Mouse (Mus musculus) frontal cortex, postnatal 36 days (tissue): ENCODE results near the gene Coa4.

Experiments
- DNase-seq, 2 experiments: peaks; one replicate each; pipeline ENCODE4 v3.0.0; 2022; ENCODE audit warnings: low spot score in 2 of 2

Coa4 gene

DNA sequence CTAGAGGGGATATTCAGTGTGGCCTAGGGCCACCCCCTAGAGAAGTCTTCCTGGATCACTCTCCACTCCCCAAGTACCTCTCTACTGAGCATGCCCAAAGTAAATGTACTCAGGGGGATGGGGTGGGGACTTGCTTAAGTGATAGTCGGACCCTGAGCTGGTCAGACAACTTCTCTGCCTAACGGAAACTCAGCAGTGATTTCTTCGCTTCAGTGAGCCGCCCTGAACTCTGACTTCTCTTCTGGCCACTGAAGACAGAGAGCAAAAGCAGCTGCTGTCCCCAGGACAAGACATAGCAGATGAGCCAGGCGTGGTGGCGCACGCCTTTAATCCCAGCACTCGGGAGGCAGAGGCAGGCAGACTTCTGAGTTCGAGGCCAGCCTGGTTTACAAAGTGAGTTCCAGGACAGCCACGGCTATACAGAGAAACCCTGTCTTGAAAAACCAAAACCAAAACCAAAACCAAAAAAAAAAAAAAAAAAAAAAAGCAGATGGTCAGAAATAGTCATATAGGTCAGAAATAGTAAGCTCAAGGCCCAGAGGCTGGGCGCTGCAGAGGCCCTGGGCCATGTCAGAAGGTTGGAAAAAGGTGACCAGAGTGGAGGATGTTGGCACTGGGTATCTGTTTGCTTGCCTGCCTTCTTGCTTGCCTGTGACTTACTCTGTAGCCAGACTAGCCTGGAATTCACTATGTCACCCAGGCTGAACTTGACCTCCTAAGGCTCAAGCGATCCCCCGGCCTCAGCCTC is 32.0 kb upstream of the Coa4 start:
- no peak for DNase-seq

DNA sequence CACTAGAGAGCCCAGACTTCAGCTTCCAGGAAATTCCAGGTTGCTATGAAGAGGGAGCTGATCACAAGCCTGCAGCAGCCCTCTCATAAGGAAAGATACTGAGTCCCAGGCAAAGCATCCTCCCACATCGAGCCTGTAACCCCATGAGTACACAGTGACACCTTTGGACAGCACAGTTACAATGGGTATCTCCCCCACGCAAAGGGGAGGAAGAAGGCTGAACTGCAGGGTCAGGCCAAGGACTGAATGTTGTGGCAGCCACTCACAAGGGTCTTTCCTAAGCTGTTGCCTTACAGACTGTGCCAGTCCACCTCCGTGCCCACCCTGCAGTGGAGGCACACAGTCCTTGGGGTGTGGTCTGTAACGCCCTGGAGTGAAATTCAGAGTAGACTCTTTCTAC is 30.4 kb upstream of the Coa4 start:
- DNase-seq = no peak

DNA sequence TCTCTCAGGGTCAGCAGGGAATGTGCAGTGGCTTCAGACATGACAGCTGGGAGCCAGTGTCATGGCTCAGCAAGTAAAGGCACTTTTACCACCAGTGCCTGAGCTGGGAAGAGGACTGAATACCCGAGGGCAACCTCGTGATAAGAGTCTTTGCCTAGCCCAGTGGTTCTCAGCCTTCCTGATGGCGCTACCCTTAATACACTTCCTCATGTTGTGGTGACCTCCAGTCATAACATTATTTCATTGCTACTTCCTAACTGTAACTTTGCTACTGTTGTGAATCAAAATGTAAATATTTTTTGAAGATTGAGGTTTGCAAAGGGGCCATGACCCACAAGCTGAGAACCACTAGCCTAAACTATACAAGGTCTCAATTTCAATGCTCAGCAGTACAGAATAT is 28.2 kb upstream of the Coa4 start:
- no peak for DNase-seq

DNA sequence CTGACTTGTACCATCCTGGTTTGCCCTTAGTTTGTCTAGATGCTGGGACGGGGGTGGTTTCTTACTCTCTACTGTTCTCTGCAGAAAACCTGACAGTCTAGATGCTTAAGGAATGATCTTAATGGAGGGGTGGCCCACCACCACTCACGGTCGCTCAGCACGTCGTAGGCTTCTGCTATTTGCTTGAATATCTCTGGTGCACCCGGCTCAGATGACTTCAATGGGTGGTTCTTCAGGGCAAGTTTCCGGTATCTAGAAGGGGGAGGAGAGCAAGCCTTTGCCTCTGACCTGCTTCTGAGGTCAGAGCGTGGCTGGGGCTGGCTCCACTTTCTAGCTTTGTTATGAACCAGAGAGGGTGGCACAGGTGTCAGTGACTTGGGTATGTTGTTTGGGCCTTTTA is 25.3 kb upstream of the Coa4 start:
- no peak for DNase-seq

DNA sequence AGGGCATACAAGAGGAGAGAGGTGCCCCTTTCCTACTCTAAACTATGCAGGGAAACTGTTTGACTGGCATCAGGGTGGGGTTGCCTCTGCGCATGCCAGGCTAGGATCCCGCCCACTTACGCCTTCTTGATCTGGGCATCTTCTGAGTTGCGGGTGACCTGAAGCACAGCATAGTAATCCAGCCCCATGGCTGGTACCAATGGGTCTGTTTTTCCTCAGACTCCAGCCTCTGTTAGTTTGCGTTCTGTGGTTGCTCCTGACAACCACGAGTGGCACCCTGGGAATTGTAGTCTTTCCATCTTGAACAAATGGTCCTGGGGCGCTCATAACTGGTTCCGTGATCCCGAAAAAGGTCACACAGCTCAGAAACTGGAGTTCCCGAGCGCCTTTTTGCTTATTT is 22.3 kb upstream of the Coa4 start, which contains the start of gene Dnajb13:
TSS of gene Dnajb13 (minus strand) at position 388 of the 400 bp plus-strand sequence.
- DNase-seq = peak in 1 of 2 experiments; percentile 29

DNA sequence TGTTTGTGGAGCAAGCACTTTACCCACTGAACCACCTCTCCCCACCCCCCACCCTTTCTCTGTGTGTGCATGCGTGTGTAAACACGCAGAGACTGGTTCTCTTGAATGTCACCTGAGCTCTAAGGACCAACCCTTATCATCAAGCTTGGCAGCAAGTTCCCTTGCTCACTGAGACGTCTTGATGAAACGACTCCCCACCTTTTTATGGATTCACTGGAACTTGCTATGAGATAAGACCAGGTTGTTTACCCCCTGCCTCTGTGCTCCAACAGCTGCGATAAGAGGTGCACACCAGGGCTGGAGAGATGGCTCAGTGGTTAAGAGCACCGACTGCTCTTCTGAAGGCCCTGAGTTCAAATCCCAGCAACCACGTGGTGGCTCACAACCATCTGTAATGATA is 16.7 kb upstream of the Coa4 start:
- no peak for DNase-seq

DNA sequence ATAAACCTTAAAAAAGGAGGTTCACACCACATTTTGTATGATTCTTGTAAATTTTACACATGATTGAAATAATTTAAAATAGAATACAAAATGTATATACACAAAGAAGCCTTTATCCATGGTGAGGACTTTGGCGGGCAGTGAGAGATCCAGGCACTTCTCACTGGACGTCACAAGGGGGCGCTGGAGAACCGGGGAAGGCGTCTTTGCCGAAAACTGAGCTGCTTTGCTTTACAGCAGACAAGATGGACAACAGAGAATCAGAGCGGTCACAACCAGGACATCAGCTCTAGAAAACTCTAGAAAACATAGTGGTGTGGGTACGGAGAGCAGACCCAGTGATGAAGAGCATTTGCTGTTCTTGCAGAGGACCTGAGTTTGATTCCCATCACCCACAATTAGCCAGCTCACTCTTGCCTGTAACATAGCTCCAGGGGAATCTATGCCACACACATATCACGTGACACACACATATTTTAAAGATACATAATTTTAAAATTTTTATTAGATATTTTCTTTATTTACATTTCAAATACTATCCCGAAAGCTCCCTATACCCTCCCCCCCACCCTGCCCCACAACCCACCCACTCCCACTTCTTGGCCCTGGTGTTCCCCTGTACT is 16.1 kb upstream of the Coa4 start:
- DNase-seq = peak; percentile 79 to 87

DNA sequence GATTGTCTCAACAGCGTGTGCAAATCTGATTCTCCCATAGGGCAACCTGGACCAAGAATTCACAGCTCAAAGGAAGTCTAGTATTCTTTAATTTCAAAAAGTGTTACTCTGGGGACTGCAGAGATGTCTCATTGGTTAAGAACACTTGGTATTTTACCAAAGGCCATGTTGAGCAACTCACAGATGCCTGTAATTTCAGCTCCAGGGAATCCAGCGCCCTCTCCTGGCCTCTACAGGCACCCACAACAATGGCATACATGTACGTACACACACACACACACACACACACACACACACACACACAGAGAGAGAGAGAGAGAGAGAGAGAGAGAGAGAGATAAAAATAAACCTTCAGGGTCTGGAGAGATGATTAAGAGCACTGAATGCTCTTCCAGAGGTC is 14.6 kb upstream of the Coa4 start:
- DNase-seq = no peak

DNA sequence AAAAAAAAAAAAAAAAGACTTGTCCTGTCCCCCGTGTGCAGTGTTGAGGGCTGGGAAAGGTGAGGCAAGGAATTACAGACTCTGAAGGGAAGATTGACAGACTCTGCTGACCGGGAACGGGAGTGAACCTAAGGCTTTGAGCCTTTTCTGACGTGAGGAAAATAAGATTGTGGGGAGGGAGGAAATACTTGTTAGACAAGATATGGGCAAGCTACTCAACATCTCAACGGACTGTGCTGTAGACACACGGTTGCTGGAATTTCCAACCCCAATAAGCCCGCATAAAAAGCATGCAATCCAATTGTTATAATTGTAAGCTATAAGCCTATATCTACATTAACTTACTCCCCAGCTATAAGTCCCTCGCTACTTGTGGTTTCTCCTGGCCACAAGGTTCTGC is 12.2 kb upstream of the Coa4 start:
- no peak for DNase-seq

DNA sequence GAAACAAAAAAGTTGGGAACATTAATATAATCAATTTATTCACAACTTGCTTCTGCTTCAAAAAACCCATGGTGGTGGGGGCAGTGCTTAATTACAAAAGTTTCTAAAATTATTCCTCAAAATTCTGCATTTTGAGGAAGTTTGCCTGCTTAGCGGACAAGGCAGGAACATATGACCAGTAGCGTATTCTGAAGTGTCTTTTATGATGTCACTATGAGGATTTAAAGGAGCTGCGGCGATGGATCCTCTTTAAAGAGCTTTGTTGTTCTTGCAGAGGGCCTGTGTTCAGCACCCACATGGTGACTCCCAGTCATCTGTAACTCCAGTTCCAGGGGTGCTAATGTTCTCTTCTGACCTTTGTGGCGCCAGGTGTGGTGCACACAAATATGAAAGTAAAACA is 6.1 kb upstream of the Coa4 start:
- DNase-seq = no peak

DNA sequence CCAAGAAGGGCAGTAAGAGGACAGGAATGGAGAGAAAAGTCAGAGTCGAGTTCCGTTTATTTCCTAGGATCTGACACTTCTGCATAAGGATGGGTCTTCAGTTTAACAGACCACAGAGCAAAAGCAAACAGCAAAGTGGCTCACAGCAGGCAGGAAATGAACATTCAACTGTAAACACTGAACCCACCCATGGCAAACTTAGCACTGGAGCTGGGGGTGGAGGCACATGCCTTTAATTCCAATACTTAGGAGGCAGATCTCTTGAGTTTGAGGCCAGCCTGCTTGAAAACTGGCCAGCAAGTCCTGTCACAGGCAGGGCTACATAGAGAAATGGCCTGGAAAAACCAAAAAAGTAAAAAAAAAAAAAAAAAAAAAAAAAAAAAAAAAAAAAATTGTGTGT is 3.4 kb upstream of the Coa4 start:
- DNase-seq = no peak

DNA sequence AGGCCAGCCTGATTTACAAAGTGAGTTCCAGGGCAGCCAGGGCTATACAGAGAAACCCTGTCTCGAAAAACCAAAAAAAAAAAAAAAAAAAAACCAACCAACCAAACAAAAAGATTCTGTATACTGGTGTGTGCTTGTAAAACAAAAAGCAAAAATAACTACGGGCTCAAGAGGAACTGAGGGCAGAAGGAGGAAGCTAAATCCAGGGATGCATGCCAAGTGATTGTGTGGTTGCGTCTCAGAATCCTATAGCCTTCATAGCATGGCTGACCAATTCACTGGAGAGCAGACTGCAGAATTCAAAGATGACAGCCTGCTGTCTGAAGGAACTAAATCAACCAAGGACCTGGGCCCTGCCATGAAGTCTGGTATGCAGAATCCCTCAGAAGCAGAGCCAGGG is 2.7 kb upstream of the Coa4 start:
- DNase-seq = no peak

DNA sequence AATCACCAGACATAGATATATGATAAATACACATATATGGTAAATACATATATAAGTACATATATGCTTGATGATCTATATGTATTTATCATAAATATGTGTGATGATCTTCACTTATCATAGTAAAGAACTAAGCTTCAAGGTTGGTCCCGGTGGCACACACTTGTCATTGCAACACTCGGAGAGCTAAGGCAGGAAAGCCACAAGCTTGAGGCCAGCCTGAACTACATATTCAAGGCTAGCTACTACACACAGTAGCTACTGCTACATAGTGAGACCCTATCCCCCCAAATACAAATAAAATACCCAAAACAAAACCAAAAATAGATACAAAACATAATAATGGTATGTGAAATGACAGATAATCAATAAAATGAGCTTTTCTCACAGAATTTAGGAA is 1.0 kb upstream of the Coa4 start:
- no peak for DNase-seq

DNA sequence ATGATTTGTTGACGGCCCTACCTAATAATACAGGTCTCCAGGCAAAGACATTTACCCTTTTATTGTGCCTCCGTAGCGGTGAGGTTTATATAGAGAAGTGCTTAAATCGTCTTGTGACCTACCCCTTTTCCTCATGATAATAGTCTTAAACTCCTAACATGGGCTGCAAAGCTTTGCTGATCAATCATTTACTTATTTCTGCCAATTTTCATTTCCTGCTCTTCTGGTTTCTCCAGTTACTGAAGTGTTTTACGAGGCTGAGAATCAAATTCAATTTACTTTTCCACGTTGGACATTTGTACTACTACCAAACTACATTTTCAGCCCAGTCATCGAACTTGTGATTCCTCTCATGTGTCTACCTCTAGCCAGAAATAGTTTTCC is 640 bp downstream of the Coa4 start:
- no peak for DNase-seq

DNA sequence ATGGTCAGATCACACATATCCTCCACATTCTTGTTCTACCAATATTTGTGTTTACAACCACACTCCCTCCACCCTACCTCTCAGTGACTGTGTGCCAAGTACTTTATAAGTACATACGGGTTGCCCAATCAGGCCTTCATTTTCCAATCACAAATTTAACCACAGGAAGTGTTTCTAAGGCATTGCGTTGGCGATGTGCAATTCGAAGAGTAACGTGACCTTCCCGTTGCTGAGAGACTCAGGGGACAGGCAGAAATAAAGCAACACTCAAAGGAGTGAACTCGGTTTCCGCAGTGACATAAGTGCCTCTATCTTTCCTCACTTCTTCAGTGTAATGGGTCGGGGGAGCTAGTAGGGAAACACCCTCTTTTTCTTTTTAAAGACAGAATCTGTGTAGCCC is 2.6 kb downstream of the Coa4 start:
- no peak for DNase-seq

DNA sequence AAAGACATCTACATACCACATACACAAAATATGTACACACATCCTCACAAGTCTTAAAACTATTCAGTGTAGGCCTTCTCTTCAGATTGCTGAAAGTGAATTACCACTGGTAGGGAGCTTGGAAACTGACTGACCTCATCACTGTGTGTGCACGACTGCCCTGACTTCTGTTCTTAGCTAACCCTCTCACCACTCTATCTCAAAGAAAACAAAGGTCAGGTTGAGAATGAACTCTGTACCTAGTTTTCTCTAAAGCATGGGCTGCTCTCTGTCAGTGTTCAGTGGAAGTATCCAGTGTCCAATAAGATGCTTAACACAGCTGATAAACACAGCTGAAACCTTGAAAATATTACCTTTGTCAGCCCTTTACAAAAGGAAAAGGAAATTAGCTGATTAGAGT is 7.6 kb downstream of the Coa4 start:
- DNase-seq = no peak

DNA sequence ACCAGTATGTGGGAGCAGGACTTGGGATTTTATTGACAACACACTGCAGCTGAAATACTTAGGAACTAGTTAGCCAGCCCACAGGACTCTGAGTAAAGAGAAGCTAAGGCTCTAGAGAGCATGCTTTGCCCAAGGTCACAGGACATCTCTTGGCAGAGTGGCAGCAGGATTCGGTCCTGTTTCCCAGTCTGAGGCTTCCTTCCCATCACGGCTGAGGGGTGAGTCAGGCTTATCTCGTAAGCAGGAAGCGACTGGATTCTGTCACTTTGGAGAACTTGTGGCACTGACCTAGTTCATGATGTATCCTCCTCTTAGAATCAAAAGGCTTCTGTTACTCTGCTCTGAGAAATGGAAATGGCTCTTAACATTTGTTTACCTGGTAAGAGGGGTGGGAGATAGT is 10.8 kb downstream of the Coa4 start:
- DNase-seq = no peak

DNA sequence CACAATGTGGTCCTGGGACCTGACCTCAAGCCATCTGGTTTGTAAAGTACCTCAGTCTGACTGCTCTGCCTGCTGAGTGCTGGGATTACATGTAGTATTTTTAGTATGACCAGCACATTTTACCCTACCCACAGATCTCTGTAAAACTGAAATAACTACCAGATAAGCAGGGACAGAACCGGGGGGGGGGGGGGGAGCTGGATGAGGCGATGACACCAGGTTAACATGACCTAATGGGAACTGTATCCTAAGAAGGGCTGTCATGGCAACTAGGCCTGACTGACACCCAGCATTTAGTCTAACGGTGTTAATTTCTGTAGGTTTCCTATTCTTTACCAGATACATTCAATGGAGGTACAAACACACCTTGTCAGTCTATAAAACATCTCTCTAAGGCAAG is 12.9 kb downstream of the Coa4 start:
- DNase-seq = no peak

DNA sequence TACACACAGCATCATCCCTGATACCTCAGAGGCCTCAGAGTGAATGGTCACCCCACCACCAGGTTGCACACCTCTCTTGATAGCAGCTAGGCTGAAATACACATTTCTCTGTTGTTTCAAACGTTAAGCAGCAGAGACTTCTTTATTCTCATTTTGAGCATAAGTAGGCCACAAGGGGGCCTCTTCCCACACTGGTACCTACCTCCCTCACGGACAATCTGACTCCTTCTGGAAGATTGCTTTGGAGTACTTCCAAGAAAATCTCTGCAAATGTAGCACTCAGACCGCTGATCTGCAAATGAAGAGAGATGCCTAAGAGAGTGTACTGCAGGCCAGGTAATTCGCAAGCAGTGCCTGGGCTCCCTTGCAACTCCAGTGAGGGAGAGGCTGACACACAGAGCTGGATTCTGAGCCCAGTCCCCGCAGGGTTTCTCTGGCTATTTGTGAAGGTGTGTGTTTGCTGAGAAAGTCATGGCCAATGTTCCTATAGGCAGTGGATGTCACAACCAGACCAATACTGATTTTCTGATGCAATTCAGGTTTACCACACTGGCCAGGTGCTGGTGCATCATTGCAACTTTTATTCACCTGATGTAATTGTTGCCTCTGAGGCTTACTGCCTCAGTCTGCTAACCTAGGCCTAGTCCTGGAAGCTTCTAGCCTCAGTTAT is 13.6 kb downstream of the Coa4 start:
- peak; percentile 29 to 71 for DNase-seq

DNA sequence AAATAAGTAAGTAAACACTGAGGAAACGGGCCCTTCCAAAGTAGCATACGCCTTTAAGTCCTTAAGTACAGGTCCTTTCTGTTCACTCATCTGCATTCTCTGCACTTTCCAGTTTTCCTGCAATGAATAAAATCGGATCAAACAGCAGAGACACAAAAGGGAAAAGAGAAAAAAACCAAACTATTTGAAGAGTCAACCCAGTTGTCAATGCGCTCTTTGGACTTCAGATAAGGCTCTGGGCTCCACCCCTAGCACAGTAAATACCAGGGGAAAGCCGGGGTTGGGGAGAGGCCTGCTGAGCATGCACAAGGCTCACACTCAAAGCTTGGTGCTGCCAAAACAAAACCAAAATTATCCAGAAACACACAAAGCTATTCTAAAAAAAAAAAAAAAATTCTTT is 18.1 kb downstream of the Coa4 start:
- no peak for DNase-seq

DNA sequence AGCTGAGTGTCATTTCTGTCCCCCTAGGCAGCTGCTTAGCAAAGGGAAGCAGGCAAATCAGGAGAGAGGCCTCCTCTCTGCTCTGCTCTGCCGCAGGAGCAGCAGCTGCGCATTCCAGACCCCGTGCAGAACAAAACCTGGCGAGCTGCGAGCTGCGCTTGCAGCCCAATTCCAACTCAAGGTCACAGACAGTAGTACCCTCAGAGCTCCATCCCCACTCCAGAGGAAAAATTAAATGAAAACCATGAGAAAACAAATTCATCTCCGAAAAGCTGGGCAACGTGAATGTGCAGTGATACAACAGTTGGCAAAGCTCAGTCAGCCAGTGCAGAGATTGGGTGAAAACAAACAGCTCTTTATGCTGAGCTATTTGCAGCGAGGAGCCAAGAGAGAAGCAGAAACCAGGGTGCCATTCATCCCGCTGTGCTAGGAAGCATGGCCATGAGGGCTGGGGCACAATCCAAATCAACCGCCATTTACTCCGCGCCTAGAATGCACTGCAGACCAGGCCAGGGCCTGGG is 18.6 kb downstream of the Coa4 start:
- DNase-seq = peak; percentile 51 to 77

DNA sequence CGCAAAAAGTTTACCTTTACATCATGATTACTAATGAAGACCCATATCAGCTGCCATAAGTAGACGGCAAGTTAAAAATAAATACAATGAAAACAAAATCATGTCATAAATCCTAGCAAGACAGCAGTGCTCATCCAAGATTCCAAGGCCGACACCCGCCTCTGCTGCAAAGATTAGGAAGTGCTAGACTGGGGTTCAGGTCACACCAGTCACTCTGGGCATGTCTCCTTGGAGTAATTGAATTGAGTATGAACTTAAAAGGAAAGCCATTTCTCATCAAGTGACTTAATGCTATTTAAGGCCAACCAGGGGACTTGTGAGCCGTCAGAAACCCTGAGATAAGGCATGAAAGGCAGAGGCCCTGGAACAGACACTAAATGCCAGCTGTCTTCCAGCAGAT is 20.4 kb downstream of the Coa4 start:
- no peak for DNase-seq

DNA sequence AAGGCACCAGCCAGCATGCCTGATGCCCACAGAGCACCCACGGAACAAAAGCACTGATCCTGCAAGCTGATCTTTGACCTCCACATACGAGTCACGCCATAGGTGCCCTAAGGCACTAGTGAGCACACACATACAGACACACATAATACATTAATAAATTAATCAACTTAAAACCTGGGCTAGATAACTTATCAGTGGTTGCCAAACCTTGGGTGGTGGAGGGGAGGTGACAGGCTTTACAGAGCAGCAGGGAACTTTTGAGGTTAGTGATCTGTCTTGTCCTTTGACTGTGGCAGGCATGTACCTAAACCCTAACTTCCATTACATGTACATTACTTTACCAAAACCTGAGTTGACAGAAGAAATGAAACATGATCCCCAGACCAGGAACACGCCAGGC is 22.5 kb downstream of the Coa4 start:
- no peak for DNase-seq
